Mouse (Mus musculus) layer of hippocampus, adult 2 months (tissue): ENCODE data around the gene Tnfrsf8. TPM values are rescaled to one million over a fixed set of nuclear protein-coding genes. Genes with fewer than 3 reads are reported as not detected.
"Not testable (repeated sequence)": the region's sequence is repeated elsewhere in the genome, so short reads cannot be mapped to it uniquely, and the experiment has no call there.

Source experiments
- DNase-seq, 2 experiments: peaks; one replicate each; pipeline ENCODE4 v3.0.0; 2022; ENCODE audit warnings: low spot score in 2 of 2
- H3K27ac ChIP-seq: fragments of 200-600 bp; 2 replicates; pipeline ENCODE4 v1.8.1; 2022
- H3K4me3 ChIP-seq: fragments of 200-600 bp; 2 replicates; pipeline ENCODE4 v1.8.1; 2022; ENCODE audit warnings: mild to moderate bottlenecking
- CTCF ChIP-seq: fragments of 200-600 bp; conservative IDR thresholded peaks from 2 replicates; pipeline ENCODE4 v1.8.1; 2022; ENCODE audit warnings: antibody characterized with exemption, mild to moderate bottlenecking, moderate library complexity
- long read RNA-seq, 2 experiments: library from polyadenylated mRNA; stranded (forward); transcript quantifications; one replicate each; pipeline ENCODE4 v2.0.0; 2021; ENCODE audit warnings: borderline mapping rate in 2 of 2
- total RNA-seq, 2 experiments: library from RNA; stranded (reverse); gene quantifications; 2 replicates each; pipeline ENCODE4 v1.2.3; 2021

Gene Tnfrsf8
- under 1 TPM; 0.52 to 0.69 TPM for total RNA-seq
- long read RNA-seq, experiment 1: 0 reads
- long read RNA-seq, experiment 2: 0 reads

DNA sequence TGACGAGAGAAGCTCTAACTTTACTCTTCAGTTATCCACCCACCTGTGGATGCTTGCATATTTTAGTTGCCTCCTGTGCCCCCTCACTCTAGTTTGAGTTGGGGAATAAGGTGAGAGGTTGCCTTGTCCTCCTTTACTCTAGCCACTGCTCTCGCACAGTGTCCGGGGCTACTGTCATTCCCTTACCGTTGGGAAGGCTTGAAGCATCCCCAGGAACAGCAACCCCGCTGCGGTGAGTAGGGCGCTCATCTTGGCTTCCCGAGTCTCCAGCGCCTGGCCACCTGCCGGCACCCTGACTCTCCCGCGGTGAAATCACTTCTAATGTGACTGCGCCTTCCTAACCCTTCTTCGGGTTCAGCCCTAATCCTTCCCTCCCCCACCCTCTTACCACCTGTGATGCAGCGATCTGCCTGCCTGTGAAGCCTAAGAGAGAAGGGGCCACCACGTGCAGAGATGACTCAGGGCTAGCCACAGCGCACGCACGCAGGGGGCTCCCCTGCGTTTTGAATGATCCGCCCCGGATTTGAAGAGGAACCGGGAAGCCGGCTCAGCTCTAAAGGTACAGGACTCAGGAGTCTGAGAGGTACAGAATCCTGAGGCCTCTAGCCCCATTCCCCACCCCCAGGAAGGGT is at the start of gene Tnfrsf8:
Gene Tnfrsf8, minus strand, starts transcription at position 329 of the 632 bp plus-strand sequence.
- H3K27ac ChIP-seq: no peak within 1 kb of the TSS
- DNase-seq: no peak
- no peak for TF ChIP-seq CTCF
- peak within 1 kb of the TSS; percentile 11; the same call in 1 of the 2 replicates for H3K4me3 ChIP-seq

DNA sequence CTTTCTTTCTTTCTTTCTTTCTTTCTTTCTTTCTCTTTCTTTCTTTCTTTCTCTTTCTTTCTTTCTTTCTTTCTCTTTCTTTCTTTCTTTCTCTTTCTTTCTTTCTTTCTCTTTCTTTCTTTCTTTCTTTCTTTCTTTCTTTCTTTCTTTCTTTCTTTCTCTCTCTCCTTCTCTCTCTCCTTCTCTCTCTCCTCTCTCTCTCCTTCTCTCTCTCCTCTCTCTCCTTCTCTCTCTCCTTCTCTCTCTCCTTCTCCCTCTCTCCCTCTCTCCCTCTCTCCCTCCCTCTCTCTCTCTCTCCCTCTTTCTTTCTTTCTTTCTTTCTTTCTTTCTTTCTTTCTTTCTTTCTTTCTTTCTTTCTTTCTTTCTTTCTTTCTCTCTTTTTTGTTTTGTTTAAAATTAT is 46.7 kb upstream of the Tnfrsf8 start:
- DNase-seq, H3K4me3 ChIP-seq, H3K27ac ChIP-seq: not testable (repeated sequence)

DNA sequence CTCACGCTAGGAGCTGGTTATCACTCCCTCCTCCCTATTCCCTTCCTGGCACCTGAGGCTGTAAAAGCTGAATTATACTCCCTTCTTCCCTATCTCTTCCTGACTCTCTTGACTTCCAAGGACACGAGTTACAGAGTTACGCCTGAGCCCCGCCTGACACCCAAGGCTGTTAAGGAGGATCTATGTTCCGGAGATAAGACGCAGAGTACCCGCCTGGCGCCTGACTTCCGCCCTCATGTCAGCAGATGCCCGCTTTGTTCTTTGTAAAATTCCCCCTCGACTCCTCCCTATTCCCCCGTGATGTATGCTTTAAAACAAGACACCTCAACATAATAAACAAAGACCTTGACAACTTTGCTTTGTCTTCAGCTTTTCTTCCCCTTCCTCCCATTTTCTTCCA is 46.1 kb upstream of the Tnfrsf8 start:
- no peak for DNase-seq
- no peak for TF ChIP-seq CTCF
- Histone ChIP-seq H3K27ac (no peak overlapping the region), H3K4me3 (no peak overlapping the region)

DNA sequence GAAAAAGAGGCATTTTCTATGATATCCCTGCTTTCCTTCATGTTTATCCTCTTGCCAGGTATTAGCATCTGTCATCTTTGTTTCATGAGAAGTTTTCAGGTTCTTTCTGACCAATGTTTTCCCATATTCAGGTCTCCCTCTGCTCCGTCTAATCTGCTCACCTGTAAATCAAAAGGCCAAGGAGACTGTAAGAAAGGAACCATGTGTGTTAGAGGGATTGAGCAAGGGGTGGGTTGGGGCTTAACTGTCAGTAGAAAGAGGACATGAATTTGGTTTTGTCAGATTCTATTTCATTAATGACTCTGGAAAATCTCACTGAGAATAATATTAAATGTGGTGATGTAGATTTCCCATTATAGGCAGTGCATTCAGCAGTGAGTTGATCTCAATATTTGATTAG is 45.6 kb upstream of the Tnfrsf8 start:
- no peak for TF ChIP-seq CTCF
- no peak overlapping the region for H3K4me3 ChIP-seq

DNA sequence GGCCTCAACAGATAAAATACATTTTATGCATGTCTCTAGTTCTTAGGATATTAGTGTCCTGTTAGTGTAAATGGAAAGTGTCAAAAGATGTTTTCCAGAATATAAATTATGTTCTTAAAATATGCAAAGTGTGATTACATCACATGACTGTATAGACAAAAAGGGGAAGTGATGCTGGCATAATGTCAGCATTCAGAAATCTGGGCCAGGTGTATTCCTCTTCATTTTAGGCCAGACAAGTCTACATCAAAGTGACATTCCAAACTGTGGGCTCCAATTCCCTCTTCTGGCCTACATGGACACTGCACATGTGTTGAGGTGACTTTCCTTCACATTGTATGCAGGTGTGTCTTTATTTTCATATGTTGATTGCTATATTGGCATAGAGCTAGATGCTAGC is 41.3 kb upstream of the Tnfrsf8 start:
- no peak for DNase-seq
- TF ChIP-seq CTCF: no peak
- Histone ChIP-seq H3K4me3 (no peak overlapping the region), H3K27ac (no peak overlapping the region)

More for the DNA sequence above, 45.6 kb upstream of the Tnfrsf8 start:
- H3K27ac ChIP-seq: no peak overlapping the region
- no peak for DNase-seq

DNA sequence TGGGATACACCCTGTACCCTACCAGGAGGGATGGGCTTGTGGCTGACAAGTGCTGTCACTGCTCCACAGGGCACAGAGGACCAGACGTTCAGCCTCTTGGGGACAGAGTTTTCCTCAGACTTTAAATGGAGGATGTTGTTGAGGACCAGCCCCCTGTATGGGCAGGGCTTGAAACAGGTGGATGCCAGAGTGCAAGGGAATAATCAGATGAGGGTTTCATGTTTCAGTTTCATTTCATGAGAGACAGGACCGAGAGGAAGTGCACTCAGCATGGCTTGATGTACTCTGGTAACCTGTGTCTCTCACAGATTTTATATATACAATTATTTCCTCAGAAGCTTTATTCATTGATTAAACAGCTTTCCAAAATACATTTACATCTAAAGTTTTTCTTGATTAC is 38.9 kb upstream of the Tnfrsf8 start:
- no peak for TF ChIP-seq CTCF
- H3K4me3 ChIP-seq: no peak overlapping the region
- no peak for DNase-seq
- H3K27ac ChIP-seq: no peak overlapping the region

DNA sequence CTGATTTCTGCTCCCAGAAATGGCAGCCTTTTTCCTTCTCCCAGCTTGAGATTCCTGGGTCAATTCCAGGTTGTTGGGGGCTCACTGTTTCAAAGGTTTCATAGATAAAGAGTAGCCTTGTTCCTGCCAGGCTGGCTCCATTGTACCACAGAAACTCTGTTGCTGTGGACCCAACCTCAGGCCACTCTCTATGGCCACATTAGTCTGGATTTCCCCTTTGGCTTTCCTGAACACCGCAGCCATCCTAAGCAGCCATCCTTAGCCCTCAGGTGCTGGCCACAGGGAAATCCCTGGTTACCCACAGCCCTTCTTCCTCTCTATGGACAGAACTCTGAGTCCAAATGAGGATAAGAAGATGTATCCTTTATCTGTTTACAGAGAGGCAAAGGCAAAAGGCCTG is 30.0 kb upstream of the Tnfrsf8 start:
- TF ChIP-seq CTCF: no peak
- DNase-seq: no peak
- H3K27ac ChIP-seq: no peak overlapping the region
- H3K4me3 ChIP-seq: no peak overlapping the region

DNA sequence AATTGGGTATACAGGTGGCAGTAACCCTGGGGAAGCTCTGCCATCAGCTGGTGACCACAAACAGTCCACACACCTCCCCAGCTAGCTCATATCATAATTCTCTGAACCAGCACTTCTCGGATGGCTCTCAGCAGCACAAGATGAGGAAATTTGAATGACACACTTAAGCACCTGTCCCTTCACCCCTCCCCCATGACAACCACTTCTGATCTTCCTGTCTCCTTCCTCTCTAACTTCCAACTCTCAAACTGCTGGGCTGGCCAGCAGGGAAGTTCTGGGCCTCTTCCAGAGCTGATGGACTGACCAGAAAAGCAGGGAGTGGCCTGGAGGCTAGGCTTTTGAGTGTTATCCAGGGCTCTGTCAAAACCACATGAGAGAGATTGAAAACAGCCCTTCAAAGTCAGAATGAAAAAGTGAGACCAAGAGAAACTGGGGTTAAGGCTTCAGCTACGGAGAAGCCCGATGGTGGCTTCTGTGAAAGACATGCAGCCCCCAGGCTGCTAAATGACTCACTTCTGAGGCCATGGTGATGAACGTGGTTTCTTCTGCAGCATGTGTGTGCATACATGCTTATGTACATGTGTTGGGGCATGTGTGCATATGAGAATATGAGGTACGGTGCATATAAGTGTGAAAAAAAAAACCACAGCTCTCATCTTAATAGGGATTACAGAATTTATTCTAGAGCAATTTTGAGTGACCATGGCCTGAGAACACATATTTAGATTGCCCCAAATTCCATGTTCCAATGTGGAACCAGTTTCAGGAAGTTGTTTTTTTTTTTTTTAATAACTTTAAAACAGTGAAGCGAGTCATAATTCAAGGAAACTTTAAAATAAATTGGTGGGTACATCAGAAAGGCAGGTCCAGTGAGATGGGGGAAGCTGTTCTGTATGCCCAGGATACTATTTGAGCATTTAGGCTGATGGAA is 27.2 kb upstream of the Tnfrsf8 start:
- DNase-seq: no peak

DNA sequence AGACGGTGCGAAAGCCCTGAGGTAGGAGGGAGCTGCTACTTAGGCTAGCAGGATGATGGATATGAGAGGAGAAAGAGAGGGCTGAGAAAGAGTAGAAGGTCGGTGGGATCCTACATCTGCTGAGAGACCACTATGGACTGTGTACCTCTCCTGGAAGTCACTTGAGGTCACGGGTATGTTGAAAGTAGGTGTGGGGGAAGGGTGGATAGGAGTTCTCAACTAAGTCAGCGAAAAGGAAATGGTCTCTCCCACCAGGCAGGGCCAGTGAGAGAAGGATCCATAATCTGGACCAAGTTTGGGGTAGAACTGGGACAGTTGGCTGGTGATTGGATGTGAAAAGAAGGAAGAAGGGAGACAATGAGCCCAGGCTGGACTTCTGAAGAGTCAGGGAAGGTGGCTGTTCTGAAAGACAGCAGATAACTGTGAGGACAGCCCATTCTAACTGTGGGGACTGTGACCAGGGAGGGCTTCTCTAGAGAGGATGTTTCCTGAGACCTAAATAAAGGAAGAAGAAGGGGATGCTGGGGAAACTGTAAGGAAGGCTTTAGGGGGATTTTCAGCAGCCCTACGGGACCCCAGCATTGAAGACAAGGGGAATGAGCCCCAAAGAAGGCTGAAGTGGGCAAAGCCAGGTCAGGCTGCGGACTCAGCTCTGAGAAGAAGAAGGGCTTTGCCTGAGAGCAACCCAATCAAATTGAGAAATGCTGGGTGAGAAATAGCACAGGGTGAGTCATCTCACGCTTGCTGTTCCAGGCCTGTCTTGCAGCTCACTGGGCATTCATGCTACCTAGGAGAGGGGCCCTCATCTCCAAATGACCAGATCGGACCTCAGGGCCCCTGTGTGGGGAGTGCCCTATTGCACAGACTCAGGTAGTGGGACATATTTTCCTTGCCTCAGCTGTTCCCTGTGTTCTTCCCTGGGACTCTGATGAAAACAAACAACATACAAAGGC is 23.2 kb upstream of the Tnfrsf8 start:
- no peak overlapping the region for H3K4me3 ChIP-seq
- DNase-seq: no peak
- TF ChIP-seq CTCF: no peak
- no peak overlapping the region for H3K27ac ChIP-seq

More for the DNA sequence above, 27.2 kb upstream of the Tnfrsf8 start:
- H3K27ac ChIP-seq: no peak overlapping the region
- H3K4me3 ChIP-seq: no peak overlapping the region
- TF ChIP-seq CTCF: no peak

DNA sequence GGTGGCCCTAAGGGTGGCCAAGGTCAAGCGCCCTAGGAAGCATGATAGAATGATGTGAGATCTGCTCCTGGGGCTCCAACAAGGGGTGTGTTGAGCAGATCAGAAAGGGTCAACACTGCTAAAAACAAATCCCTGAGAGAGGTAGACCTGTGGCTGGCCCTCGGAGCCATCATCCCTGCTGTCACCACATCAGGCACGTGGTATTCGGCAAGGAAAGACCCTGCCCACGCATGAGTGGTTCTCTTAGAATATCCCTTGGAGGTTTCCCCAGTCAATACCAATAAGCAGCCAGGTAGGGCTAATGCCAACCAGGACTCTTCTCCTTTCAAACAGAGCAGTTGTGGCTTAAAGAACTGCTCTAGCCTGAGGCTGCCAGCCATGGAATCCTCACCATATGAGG is 21.6 kb upstream of the Tnfrsf8 start:
- Histone ChIP-seq H3K4me3 (no peak overlapping the region), H3K27ac (no peak overlapping the region)
- DNase-seq: no peak
- TF ChIP-seq CTCF: no peak

DNA sequence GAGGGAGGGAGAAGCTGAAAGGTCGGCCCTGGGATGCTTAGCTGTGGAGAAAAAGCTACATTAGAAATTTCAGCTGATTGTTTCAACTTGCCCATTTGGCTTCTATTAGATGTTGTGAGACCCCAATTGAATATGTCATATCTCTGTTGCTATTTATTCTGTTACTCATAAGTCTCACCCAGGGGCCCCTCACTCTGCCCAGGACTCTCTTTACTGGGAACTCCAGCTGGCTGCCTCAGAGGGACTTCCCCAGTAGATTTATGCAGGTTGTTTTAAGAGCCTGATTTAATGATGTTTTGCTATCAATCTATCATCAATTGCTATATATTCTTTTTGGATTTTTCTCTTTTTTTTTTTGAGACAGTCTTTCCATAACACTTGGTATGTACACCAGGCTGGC is 21.1 kb upstream of the Tnfrsf8 start:
- no peak for DNase-seq
- Histone ChIP-seq H3K27ac (no peak overlapping the region), H3K4me3 (no peak overlapping the region)
- no peak for TF ChIP-seq CTCF

DNA sequence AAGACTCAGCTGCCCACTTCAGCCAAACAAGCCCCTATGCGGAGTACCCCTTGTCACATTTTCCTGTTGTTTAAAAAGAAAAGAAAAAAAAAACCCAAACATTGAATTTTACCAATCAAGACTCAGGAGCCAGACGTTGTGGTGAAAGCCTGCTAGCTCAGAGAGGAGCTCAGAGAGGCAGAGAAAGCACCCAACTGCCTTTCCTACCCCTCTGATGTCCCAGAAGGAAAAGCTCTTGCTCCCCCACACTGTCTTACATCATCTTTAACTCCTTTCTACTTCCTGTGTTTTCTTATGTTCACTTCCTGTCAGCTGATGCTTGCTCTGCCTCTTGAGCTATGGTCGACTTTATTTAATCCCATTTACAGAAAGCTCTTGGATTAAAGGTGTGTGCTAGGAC is 8.7 kb upstream of the Tnfrsf8 start:
- Histone ChIP-seq H3K27ac (no peak overlapping the region), H3K4me3 (no peak overlapping the region)
- no peak for TF ChIP-seq CTCF
- no peak for DNase-seq
